Mouse (Mus musculus) lung, postnatal 0 days (tissue): ENCODE data around the gene Ints14.

Experiments
- CTCF ChIP-seq: IDR thresholded peaks from 2 replicates; pipeline ENCODE4 v1.5.1; 2016; ENCODE audit warnings: antibody characterized with exemption, mild to moderate bottlenecking
- EP300 ChIP-seq: IDR thresholded peaks from 2 replicates; pipeline ENCODE4 v1.6.1; 2016; ENCODE audit warnings: antibody characterized with exemption, mild to moderate bottlenecking, control low read depth

DNA sequence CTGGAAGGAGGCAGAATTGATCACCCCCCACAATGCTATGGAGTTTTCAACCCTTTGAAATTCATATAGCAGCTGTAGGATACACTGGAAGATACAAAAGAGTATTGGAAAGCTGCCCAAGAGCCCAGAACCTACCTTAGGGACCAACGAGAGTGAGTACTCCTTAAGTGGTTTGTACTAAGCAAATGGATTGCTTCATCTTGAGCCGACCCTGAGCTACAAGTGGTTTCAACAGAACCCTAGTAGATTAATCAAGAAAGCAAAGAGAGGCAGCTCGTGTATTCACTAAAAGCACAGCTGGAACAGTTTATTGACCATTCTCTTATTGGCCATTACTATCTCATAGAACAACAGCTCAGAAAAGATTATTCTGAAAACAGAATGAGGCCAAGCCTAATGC is 58.4 kb downstream of the Ints14 start:
- TF ChIP-seq CTCF (no peak), EP300 (no peak)
